Mouse (Mus musculus) G1E (cell line): ENCODE measurements around the gene Gramd1b. TPM values are rescaled to one million over a fixed set of nuclear protein-coding genes. Genes with fewer than 3 reads are reported as not detected.

Source experiments
- ATAC-seq: 2 replicates; pipeline ENCODE4 v1.8.0; 2016; ENCODE audit warnings: mild to moderate bottlenecking; ENCODE audit not compliant: insufficient number of reproducible peaks, poor library complexity, low FRiP score, severe bottlenecking; ENCODE audit errors: extremely low read depth
- DNase-seq: peaks from one replicate; pipeline ENCODE4 v3.0.0; 2012; ENCODE audit warnings: low spot score
- H3K27me3 ChIP-seq: 2 replicates; pipeline ENCODE4 v1.6.1; 2012; ENCODE audit warnings: mild to moderate bottlenecking, low read length, inconsistent platforms; ENCODE audit not compliant: insufficient read depth
- H3K36me3 ChIP-seq: replicated peaks from 2 replicates; pipeline ENCODE3; 2012; ENCODE audit warnings: mild to moderate bottlenecking, inconsistent platforms
- H3K4me1 ChIP-seq: 2 replicates; pipeline ENCODE4 v1.6.1; 2012; ENCODE audit warnings: low read depth, low read length, inconsistent platforms, mixed read lengths; ENCODE audit not compliant: insufficient read depth
- H3K4me3 ChIP-seq: 2 replicates; pipeline ENCODE4 v1.5.1; 2012; ENCODE audit warnings: low read depth, mild to moderate bottlenecking, inconsistent platforms, low read length, moderate library complexity, mixed read lengths
- H3K9me3 ChIP-seq: replicated peaks from 2 replicates; pipeline ENCODE4 v1.6.1; 2012; ENCODE audit warnings: inconsistent platforms
- CTCF ChIP-seq: IDR thresholded peaks from 2 replicates; pipeline ENCODE4 v1.5.1; 2012; ENCODE audit warnings: low read depth, low read length, inconsistent platforms, mixed read lengths
- GATA1 ChIP-seq: IDR thresholded peaks from 2 replicates; pipeline ENCODE4 v1.6.1; 2012; ENCODE audit warnings: borderline replicate concordance, low read length, inconsistent platforms, mixed read lengths
- GATA2 ChIP-seq: IDR thresholded peaks from 2 replicates; pipeline ENCODE4 v1.6.1; 2012; ENCODE audit warnings: low read depth, low read length, inconsistent platforms, borderline replicate concordance
- POLR2AphosphoS5 ChIP-seq: IDR thresholded peaks from 2 replicates; pipeline ENCODE4 v1.6.1; 2012; ENCODE audit warnings: low read depth, low read length, inconsistent platforms; ENCODE audit not compliant: insufficient replicate concordance
- TAL1 ChIP-seq: conservative IDR thresholded peaks from 2 replicates; pipeline ENCODE4 v1.6.1; 2012; ENCODE audit warnings: low read depth, low read length, inconsistent platforms, mixed read lengths
- polyA plus RNA-seq: library from polyadenylated mRNA; stranded (reverse); fragments of >175 nt; gene quantifications from 2 replicates; pipeline ENCODE4 v1.2.3, GENCODE M21; 2012
- total RNA-seq, 2 experiments: library from RNA; stranded (forward) in 1 of 2; stranded (reverse) in 1 of 2; fragments of 200-1000 nt in 1 of 2; fragments of >200 nt in 1 of 2; fragmentation: Nextera tagmentation in 1 of 2; gene quantifications; 2 replicates each; pipeline ENCODE4 v1.2.3; 2014 to 2017

The Gramd1b gene
- total and polyA plus RNA-seq, 3 experiments, result 1.3 to 2.1 TPM; not detected in 1

- Histone ChIP-seq H3K27me3 (no peaks in the 10 kb centered on the region), H3K4me1 (no peaks in the 10 kb centered on the region), H3K36me3 (no peaks in the 10 kb centered on the region), H3K4me3 (no peak overlapping the region), H3K9me3 (peaks cover 4% of the 10 kb centered on the region; the same call in 1 of the 2 replicates)
- DNase-seq (no peak), ATAC-seq (no peak)
- TF ChIP-seq TAL1, result no peak
- TF ChIP-seq GATA1, result no peak
- no peak for TF ChIP-seq GATA2
- no peak for TF ChIP-seq POLR2AphosphoS5
- TF ChIP-seq CTCF, result no peak
Observed at GRCm38 (mm10) chr9:40361970-40362369, 169.2 kb downstream of the Gramd1b start.

- ATAC-seq, result no peak
- Histone ChIP-seq H3K9me3 (peaks cover 4% of the 10 kb centered on the region; the same call in 1 of the 2 replicates), H3K4me3 (no peak overlapping the region), H3K27me3 (no peaks in the 10 kb centered on the region), H3K36me3 (no peaks in the 10 kb centered on the region), H3K4me1 (no peaks in the 10 kb centered on the region)
- TF ChIP-seq POLR2AphosphoS5, result no peak
- TF ChIP-seq CTCF, result no peak
- no peak for TF ChIP-seq TAL1
- TF ChIP-seq GATA1, result no peak
- TF ChIP-seq GATA2, result no peak
- DNase-seq, result no peak
Observed at GRCm38 (mm10) chr9:40358408-40358896, 172.7 kb downstream of the Gramd1b start.

GRCm38 (mm10) chr9:40356768-40357446, 174.3 kb downstream of the Gramd1b start:
- Histone ChIP-seq H3K4me1 (no peaks in the 10 kb centered on the region), H3K4me3 (no peak overlapping the region), H3K27me3 (no peaks in the 10 kb centered on the region), H3K36me3 (no peaks in the 10 kb centered on the region), H3K9me3 (peaks cover 6% of the 10 kb centered on the region; the same call in 1 of the 2 replicates)
- TF ChIP-seq POLR2AphosphoS5 (no peak), GATA2 (no peak), TAL1 (no peak)
- DNase-seq (no peak), ATAC-seq (no peak)

- H3K9me3 ChIP-seq, result peaks cover 6% of the 10 kb centered on the region; the same call in 1 of the 2 replicates
- no peaks in the 10 kb centered on the region for H3K36me3 ChIP-seq
- H3K4me3 ChIP-seq, result no peak overlapping the region
- no peaks in the 10 kb centered on the region for H3K4me1 ChIP-seq
- no peak for DNase-seq
- H3K27me3 ChIP-seq, result no peaks in the 10 kb centered on the region
- TF ChIP-seq CTCF (no peak), GATA2 (no peak), GATA1 (no peak), POLR2AphosphoS5 (no peak), TAL1 (no peak)
- ATAC-seq, result no peak
Observed at GRCm38 (mm10) chr9:40356368-40356767, 174.8 kb downstream of the Gramd1b start.

- no peak overlapping the region for H3K4me3 ChIP-seq
- no peaks in the 10 kb centered on the region for H3K27me3 ChIP-seq
- DNase-seq (no peak), ATAC-seq (no peak)
- peaks cover 6% of the 10 kb centered on the region; the same call in 1 of the 2 replicates for H3K9me3 ChIP-seq
- H3K4me1 ChIP-seq, result no peaks in the 10 kb centered on the region
- TF ChIP-seq GATA1, result no peak
- no peak for TF ChIP-seq CTCF
- TF ChIP-seq TAL1, result no peak
- TF ChIP-seq GATA2, result no peak
- no peak for TF ChIP-seq POLR2AphosphoS5
- H3K36me3 ChIP-seq, result no peaks in the 10 kb centered on the region
Observed at GRCm38 (mm10) chr9:40355406-40355805, 175.8 kb downstream of the Gramd1b start.

- no peak for ATAC-seq
- Histone ChIP-seq H3K4me1 (no peaks in the 10 kb centered on the region), H3K36me3 (no peaks in the 10 kb centered on the region), H3K4me3 (no peak overlapping the region), H3K9me3 (peaks cover 5% of the 10 kb centered on the region; the same call in 1 of the 2 replicates), H3K27me3 (no peaks in the 10 kb centered on the region)
- no peak for TF ChIP-seq CTCF
- no peak for TF ChIP-seq GATA1
- no peak for TF ChIP-seq POLR2AphosphoS5
- no peak for TF ChIP-seq TAL1
- no peak for TF ChIP-seq GATA2
- no peak for DNase-seq
Observed at GRCm38 (mm10) chr9:40353596-40353995, 177.6 kb downstream of the Gramd1b start.
